Mouse (Mus musculus) olfactory bulb, adult 2 months (tissue): ENCODE measurements around the gene Sgo1.

Experiments
- CTCF ChIP-seq: fragments of 200-500 bp; IDR thresholded peaks from 2 replicates; pipeline ENCODE4 v1.5.1; 2012; ENCODE audit warnings: low read depth, mild to moderate bottlenecking, low read length, moderate library complexity; ENCODE audit not compliant: insufficient read depth
- POLR2A ChIP-seq: fragments of 200-500 bp; IDR thresholded peaks from 2 replicates; pipeline ENCODE4 v1.6.1; 2012; ENCODE audit warnings: mild to moderate bottlenecking, low read depth, low read length, moderate library complexity; ENCODE audit not compliant: insufficient read depth

GRCm38 (mm10) chr17:53655081-53655480 lies 34.1 kb downstream of the Sgo1 start:
- no peak for TF ChIP-seq CTCF
- no peak for TF ChIP-seq POLR2A
